Comparison of ENCODE assay signal across 7 mouse cellular contexts in genomic region chr9:75719952-75720687, GRCm38 (mm10). TPM values are rescaled to one million over a fixed set of nuclear protein-coding genes. Genes with fewer than 3 reads are reported as not detected.
DNase-seq lines count a peak whose midpoint lies in the region; ATAC-seq lines count a peak whose summit lies in the region.

No protein-coding gene starts in this region.

- no peaks in the 10 kb centered on the region for H3K27me3 ChIP-seq in forebrain, embryonic 15.5 days
- H3K27me3 ChIP-seq in hindbrain, embryonic 13.5 days, result no peaks in the 10 kb centered on the region

- H3K4me2 ChIP-seq in forebrain, embryonic 15.5 days (replicated peaks), result no peak overlapping the region
- no peak overlapping the region for H3K4me2 ChIP-seq in hindbrain, embryonic 13.5 days

- H3K9ac ChIP-seq in forebrain, embryonic 15.5 days (replicated peaks), result no peak overlapping the region
- no peak overlapping the region for H3K9ac ChIP-seq in hindbrain, embryonic 13.5 days

- H3K36me3 ChIP-seq in forebrain, embryonic 15.5 days, result no peaks in the 10 kb centered on the region
- H3K36me3 ChIP-seq in hindbrain, embryonic 13.5 days, result no peaks in the 10 kb centered on the region

- no peaks in the 10 kb centered on the region for H3K9me3 ChIP-seq in forebrain, embryonic 15.5 days
- H3K9me3 ChIP-seq in hindbrain, embryonic 13.5 days, result no peaks in the 10 kb centered on the region

- no peak overlapping the region for H3K27ac ChIP-seq in forebrain, embryonic 15.5 days (replicated peaks)
- no peak overlapping the region for H3K27ac ChIP-seq in hindbrain, embryonic 13.5 days

- H3K4me1 ChIP-seq in forebrain, embryonic 15.5 days, result no peaks in the 10 kb centered on the region
- H3K4me1 ChIP-seq in hindbrain, embryonic 13.5 days (replicated peaks), result no peaks in the 10 kb centered on the region

- ATAC-seq in forebrain, embryonic 15.5 days (replicated peaks), result peak; percentile 88
- ATAC-seq in hindbrain, embryonic 13.5 days (ENCODE audit: low FRiP score), result peak; percentile 61; the same call in 1 of the 2 replicates
- ATAC-seq in megakaryocyte, adult 5-6 weeks (ENCODE audit: poor library complexity, severe bottlenecking), result peak; percentile 77

- DNase-seq in T-cell, adult 2 months (ENCODE audit: low spot score), result peak; percentile 21
- peak; percentile 31 for DNase-seq in cerebellum, adult 11-12 months
- DNase-seq in left cerebral cortex, adult 11 months (ENCODE audit: low spot score), result peak; percentile 44
- DNase-seq in right cerebral cortex, postnatal 36 days (ENCODE audit: low spot score in 2 of 2), result peak; percentile 29 to 37

- 44% methylated on average over 11 of the region's 11 CpGs for WGBS in forebrain, embryonic 15.5 days
- 45% methylated on average over 11 of the region's 11 CpGs for WGBS in hindbrain, embryonic 13.5 days

- H3K4me3 ChIP-seq in forebrain, embryonic 15.5 days, result no peak overlapping the region
- no peak overlapping the region for H3K4me3 ChIP-seq in hindbrain, embryonic 13.5 days

RNA-seq across cellular contexts. Expression of gene Scg3, which starts 36.3 kb away (rescaled TPM):
- polyA plus RNA-seq in forebrain, embryonic 15.5 days (2015; fragmentation: Nextera tagmentation; extraction: Ambion mirVana), result 111 and 123 TPM in 2 replicates
- 131 and 139 TPM in 2 replicates for polyA plus RNA-seq in hindbrain, embryonic 13.5 days (2015; fragmentation: Nextera tagmentation; extraction: Ambion mirVana)
- not detected in 2 replicates for total RNA-seq in megakaryocyte, adult 5-6 weeks (2015)
- total RNA-seq in megakaryocyte, adult 5-6 weeks (2017), result not detected in 2 replicates

RNA-seq across cellular contexts. Expression of gene Bmp5, which starts 55.0 kb away (rescaled TPM):
- polyA plus RNA-seq in forebrain, embryonic 15.5 days (2015; fragmentation: Nextera tagmentation; extraction: Ambion mirVana), result 1.6 and 2.0 TPM in 2 replicates
- 4.2 and 4.9 TPM in 2 replicates for polyA plus RNA-seq in hindbrain, embryonic 13.5 days (2015; fragmentation: Nextera tagmentation; extraction: Ambion mirVana)
- not detected in 2 replicates for total RNA-seq in megakaryocyte, adult 5-6 weeks (2015)
- total RNA-seq in megakaryocyte, adult 5-6 weeks (2017), result 0.53 TPM in 1 of 2 replicates, not detected in the other
